Mouse (Mus musculus) thymus, adult 2 months (tissue): ENCODE results near the gene Gm6899. TPM values are rescaled to one million over a fixed set of nuclear protein-coding genes. Genes with fewer than 3 reads are reported as not detected.

ENCODE experiments used
- DNase-seq: peaks from one replicate; pipeline ENCODE4 v3.0.0; 2021
- H3K27ac ChIP-seq: fragments of 200-500 bp; 2 replicates; pipeline ENCODE4 v1.5.1; 2012; ENCODE audit warnings: low read length, control low read depth; ENCODE audit not compliant: control insufficient read depth, insufficient read depth
- H3K27me3 ChIP-seq: fragments of 200-500 bp; 2 replicates; pipeline ENCODE4 v1.6.1; 2012; ENCODE audit warnings: mild to moderate bottlenecking, low read length, moderate library complexity, mixed read lengths; ENCODE audit not compliant: control insufficient read depth, insufficient read depth
- H3K36me3 ChIP-seq: fragments of 200-500 bp; 2 replicates; pipeline ENCODE4 v1.6.1; 2012; ENCODE audit warnings: mild to moderate bottlenecking, low read length, moderate library complexity; ENCODE audit not compliant: control insufficient read depth, insufficient read depth
- H3K4me1 ChIP-seq: fragments of 200-500 bp; replicated peaks from 2 replicates; pipeline ENCODE4 v1.6.1; 2012; ENCODE audit warnings: low read length; ENCODE audit not compliant: control insufficient read depth, insufficient read depth
- H3K4me3 ChIP-seq: fragments of 200-500 bp; 2 replicates; pipeline ENCODE4 v1.5.1; 2012; ENCODE audit warnings: mild to moderate bottlenecking, low read length, control low read depth, moderate library complexity; ENCODE audit not compliant: control insufficient read depth, insufficient read depth
- CTCF ChIP-seq: fragments of 200-500 bp; IDR thresholded peaks from 2 replicates; pipeline ENCODE4 v1.5.1; 2012; ENCODE audit warnings: mild to moderate bottlenecking, control low read depth, low read length, moderate library complexity, borderline replicate concordance; ENCODE audit not compliant: control insufficient read depth, poor library complexity, insufficient read depth; ENCODE audit errors: extremely low read depth
- POLR2A ChIP-seq: fragments of 200-500 bp; IDR thresholded peaks from 2 replicates; pipeline ENCODE4 v1.6.1; 2012; ENCODE audit warnings: mild to moderate bottlenecking, low read length, control low read depth, moderate library complexity; ENCODE audit not compliant: control insufficient read depth, poor library complexity, insufficient read depth; ENCODE audit errors: extremely low read depth
- WGBS: fragments of 180-500 bp; shearing (Covaris S2); methylation state at CpG from one replicate; pipeline ENCODE4 v1.1.7; 2018; 5-methylcytosine and 5-hydroxymethylcytosine counted together
- polyA plus RNA-seq: library from polyadenylated mRNA; depleted of rRNA; stranded (reverse); fragments of >200 nt; gene quantifications from 2 replicates; pipeline ENCODE4 v1.2.3, GENCODE M21; 2012; rRNA removed

The Gm6899 gene
- polyA plus RNA-seq: not detected in 2 replicates

- TF ChIP-seq CTCF: peak; percentile 59; the same call in 1 of the 2 replicates
- TF ChIP-seq POLR2A: peak; percentile 53; the same call in 1 of the 2 replicates
- Histone ChIP-seq H3K4me1 (peaks cover 5% of the 10 kb centered on the region), H3K36me3 (no peaks in the 10 kb centered on the region), H3K4me3 (peak within 1 kb of the TSS; percentile 89), H3K27ac (peak within 1 kb of the TSS; percentile 59), H3K27me3 (no peaks in the 10 kb centered on the region)
- WGBS: under 1% methylated on average over 60 of the region's 60 CpGs
- DNase-seq: peak; percentile 77
Observed at GRCm38 (mm10) chr11:26593061-26594059, at the start of gene Gm6899, which contains the start of gene Vrk2. Gm6899 (plus strand) TSS chr11:26593241. Vrk2 (minus strand) TSS chr11:26593999.

- Histone ChIP-seq H3K27me3 (no peaks in the 10 kb centered on the region), H3K4me1 (no peaks in the 10 kb centered on the region), H3K4me3 (no peak overlapping the region), H3K27ac (no peak overlapping the region), H3K36me3 (no peaks in the 10 kb centered on the region)
- no peak for DNase-seq
- TF ChIP-seq POLR2A: no peak
- 96% methylated on average over 3 of the region's 3 CpGs for WGBS
Observed at GRCm38 (mm10) chr11:26551551-26551950, 41.5 kb upstream of the Gm6899 start.

GRCm38 (mm10) chr11:26585409-26586366 lies 7.4 kb upstream of the Gm6899 start:
- H3K27me3 ChIP-seq: no peaks in the 10 kb centered on the region
- no peaks in the 10 kb centered on the region for H3K36me3 ChIP-seq
- no peak overlapping the region for H3K27ac ChIP-seq
- no peak for TF ChIP-seq CTCF
- TF ChIP-seq POLR2A: no peak
- DNase-seq: no peak
- no peak overlapping the region for H3K4me3 ChIP-seq
- WGBS: 84% methylated on average over 17 of the region's 17 CpGs
- 0 out of 2 replicates have a peak, but pooled peaks cover 2% of the 10 kb centered on the region for H3K4me1 ChIP-seq

GRCm38 (mm10) chr11:26586367-26587183 lies 6.5 kb upstream of the Gm6899 start:
- H3K4me3 ChIP-seq: no peak overlapping the region
- H3K27ac ChIP-seq: no peak overlapping the region
- TF ChIP-seq POLR2A (no peak), CTCF (no peak)
- H3K4me1 ChIP-seq: 0 out of 2 replicates have a peak, but pooled peaks cover 2% of the 10 kb centered on the region
- 41% methylated on average over 6 of the region's 6 CpGs for WGBS
- H3K27me3 ChIP-seq: no peaks in the 10 kb centered on the region
- no peak for DNase-seq
- no peaks in the 10 kb centered on the region for H3K36me3 ChIP-seq

- H3K27ac ChIP-seq: no peak overlapping the region
- H3K4me1 ChIP-seq: 0 out of 2 replicates have a peak, but pooled peaks cover 2% of the 10 kb centered on the region
- TF ChIP-seq POLR2A (no peak), CTCF (no peak)
- no peak for DNase-seq
- no peaks in the 10 kb centered on the region for H3K27me3 ChIP-seq
- 73% methylated on average over 1 of the region's 1 CpGs for WGBS
- H3K36me3 ChIP-seq: no peaks in the 10 kb centered on the region
- H3K4me3 ChIP-seq: no peak overlapping the region
Observed at GRCm38 (mm10) chr11:26587184-26587524, 5.9 kb upstream of the Gm6899 start.
